Mouse (Mus musculus) stomach, embryonic 15.5 days (tissue): ENCODE measurements at regions not wholly inside any gene's neighbourhood (a gene's known extent, or its start where the extent isn't known, plus 50 kb on each side); places are given as distances from the start of the nearest gene placed in this dataset.

Experiments
- ATAC-seq: fragments of 200-750 bp; cut with Nextera tagmentation; 2 replicates; pipeline ENCODE4 v1.8.0; 2017; ENCODE audit warnings: low read depth, moderate number of reproducible peaks, moderate TSS enrichment; ENCODE audit not compliant: insufficient read depth, low FRiP score
- H3K27ac ChIP-seq: fragments of 300-500 bp; sonication (generic); 2 replicates; pipeline ENCODE4 v1.5.1; 2015; ENCODE audit warnings: mild to moderate bottlenecking, inconsistent platforms
- H3K27me3 ChIP-seq: fragments of 300-500 bp; sonication (generic); replicated peaks from 2 replicates; pipeline ENCODE4 v1.6.1; 2015; ENCODE audit warnings: inconsistent platforms
- H3K36me3 ChIP-seq: fragments of 300-500 bp; sonication (generic); 2 replicates; pipeline ENCODE4 v1.6.1; 2015; ENCODE audit warnings: inconsistent platforms
- H3K4me1 ChIP-seq: fragments of 300-500 bp; sonication (generic); 2 replicates; pipeline ENCODE4 v1.6.1; 2015; ENCODE audit warnings: inconsistent platforms
- H3K4me2 ChIP-seq: fragments of 300-500 bp; sonication (generic); 2 replicates; pipeline ENCODE4 v1.6.1; 2015; ENCODE audit warnings: mild to moderate bottlenecking, inconsistent platforms
- H3K4me3 ChIP-seq: fragments of 300-500 bp; sonication (generic); replicated peaks from 2 replicates; pipeline ENCODE4 v1.5.1; 2015; ENCODE audit warnings: inconsistent platforms
- H3K9ac ChIP-seq: fragments of 300-500 bp; sonication (generic); 2 replicates; pipeline ENCODE4 v1.6.1; 2015; ENCODE audit warnings: inconsistent platforms
- H3K9me3 ChIP-seq: fragments of 300-500 bp; sonication (generic); 2 replicates; pipeline ENCODE4 v1.6.1; 2016; ENCODE audit warnings: inconsistent platforms
- WGBS: fragments of 180-500 bp; shearing (Covaris S2); methylation state at CpG from one replicate; pipeline ENCODE4 v1.1.7; 2015; 5-methylcytosine and 5-hydroxymethylcytosine counted together

GRCm38 (mm10) chr5:60061178-60061577 lies 1747.4 kb upstream of the G6pd2 start:
- Histone ChIP-seq H3K4me2 (no peak overlapping the region), H3K27ac (no peak overlapping the region), H3K9ac (no peak overlapping the region), H3K4me1 (no peaks in the 10 kb centered on the region), H3K36me3 (no peaks in the 10 kb centered on the region), H3K9me3 (no peaks in the 10 kb centered on the region), H3K27me3 (no peaks in the 10 kb centered on the region), H3K4me3 (no peak overlapping the region)
- ATAC-seq: no peak
- 54% methylated on average over 6 of the region's 6 CpGs for WGBS
